Mouse (Mus musculus): ENCODE results near the gene Mpzl2.
A peak's percentile ranks its signal among the peaks of the same experiment; 100 is the strongest.

The Mpzl2 gene

DNA sequence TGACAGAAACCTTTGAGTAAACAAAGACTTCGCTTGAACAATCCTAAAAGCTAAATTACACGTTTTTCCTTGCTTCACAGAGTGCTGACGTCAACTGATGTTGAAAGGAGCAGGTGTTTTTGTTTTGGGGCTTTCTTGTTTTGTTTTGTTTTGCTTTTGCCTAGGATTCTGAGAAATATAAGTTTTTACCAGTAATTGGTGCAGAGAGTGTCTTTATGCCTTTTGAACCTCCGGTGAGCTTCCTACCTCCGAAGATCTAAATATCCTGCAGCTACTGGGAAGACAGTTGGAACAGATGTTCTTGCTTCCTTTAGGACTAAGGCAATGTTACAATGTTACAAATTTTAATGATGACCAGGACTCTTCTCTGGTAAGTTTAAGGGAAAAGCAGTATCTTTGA lies at the start of gene Mpzl2:
Gene Mpzl2 (plus strand): TSS at position 301 of the 400 bp plus-strand sequence.
- no peak for DNase-seq (ENCODE audit: extremely low read depth, low read depth, low spot score)

- DNase-seq (ENCODE audit: extremely low read depth, low read depth, low spot score): no peak
Observed at GRCm38 (mm10) chr9:44991821-44992220, 47.8 kb upstream of the Mpzl2 start.

- no peak for DNase-seq (ENCODE audit: extremely low read depth, low read depth, low spot score)
Observed at GRCm38 (mm10) chr9:44992271-44992670, 47.3 kb upstream of the Mpzl2 start.

GRCm38 (mm10) chr9:44993268-44993667 lies 46.3 kb upstream of the Mpzl2 start:
- no peak for DNase-seq (ENCODE audit: extremely low read depth, low read depth, low spot score)

DNA sequence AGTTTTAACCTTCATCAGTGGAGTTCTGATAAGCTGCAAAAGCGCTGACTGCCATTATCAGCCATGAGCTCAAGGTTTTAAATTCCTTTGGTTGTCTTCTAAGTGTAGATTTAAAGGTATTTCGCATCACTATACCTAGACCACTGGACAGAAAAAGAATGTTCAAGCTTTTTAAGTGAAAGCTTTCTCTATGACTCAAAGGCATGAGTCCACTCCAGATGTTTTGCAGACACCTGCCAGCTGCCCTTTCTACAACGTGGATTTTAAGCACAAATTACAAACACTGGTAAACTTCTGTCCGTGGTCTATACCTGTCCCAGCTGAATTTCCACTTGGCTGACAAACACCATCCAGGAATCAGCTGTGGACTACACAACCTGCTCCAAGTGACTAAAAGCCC lies 44.6 kb upstream of the Mpzl2 start:
- DNase-seq (ENCODE audit: extremely low read depth, low read depth, low spot score): no peak

DNA sequence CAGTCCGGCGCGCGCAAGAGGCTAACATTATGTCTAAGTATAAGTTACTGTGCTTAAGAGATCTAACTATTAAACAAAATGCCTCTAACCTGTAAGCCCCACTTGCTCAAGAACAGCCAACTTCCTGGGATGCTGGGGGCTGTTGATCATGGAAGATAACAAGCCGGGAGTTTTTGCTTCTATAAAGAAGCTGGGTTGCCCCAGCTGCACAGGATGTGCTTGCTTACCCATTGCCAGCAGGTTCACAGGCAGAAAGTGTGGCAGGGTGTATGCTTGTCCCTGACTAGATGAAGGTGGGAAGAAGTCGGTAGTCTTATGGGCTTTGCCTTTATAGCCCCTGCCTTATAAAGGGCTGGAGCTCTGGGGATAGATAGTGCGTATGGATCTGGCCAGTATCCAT lies 43.0 kb upstream of the Mpzl2 start:
- no peak for DNase-seq (ENCODE audit: extremely low read depth, low read depth, low spot score)

GRCm38 (mm10) chr9:44998138-44998537 lies 41.5 kb upstream of the Mpzl2 start:
- DNase-seq (ENCODE audit: extremely low read depth, low read depth, low spot score): no peak

- no peak for DNase-seq (ENCODE audit: extremely low read depth, low read depth, low spot score)
Observed at GRCm38 (mm10) chr9:44999171-44999570, 40.4 kb upstream of the Mpzl2 start.

DNA sequence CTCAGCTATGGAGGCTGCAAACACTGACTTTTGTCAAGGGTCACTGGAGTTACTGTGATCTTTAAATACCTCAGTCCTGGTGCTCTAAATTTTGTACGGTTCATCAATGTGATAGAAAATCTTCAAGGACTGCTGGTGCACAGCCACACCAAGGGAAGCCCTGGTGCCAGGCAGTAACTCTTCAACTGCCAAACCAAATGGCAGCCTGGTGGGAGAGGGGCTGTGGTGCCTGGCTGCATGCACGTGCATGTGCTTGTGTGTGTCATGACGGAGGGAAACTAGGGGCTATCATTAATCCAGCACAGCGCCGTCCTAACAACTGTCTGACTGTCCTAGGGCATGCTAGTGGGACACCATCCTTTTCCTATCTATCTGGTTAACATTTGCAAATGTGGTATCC lies 39.8 kb upstream of the Mpzl2 start:
- DNase-seq (ENCODE audit: extremely low read depth, low read depth, low spot score): no peak

- DNase-seq (ENCODE audit: extremely low read depth, low read depth, low spot score): no peak
Observed at GRCm38 (mm10) chr9:45000249-45000648, 39.4 kb upstream of the Mpzl2 start.

- DNase-seq (ENCODE audit: extremely low read depth, low read depth, low spot score): no peak
Observed at GRCm38 (mm10) chr9:45007404-45007803, 32.2 kb upstream of the Mpzl2 start.

- no peak for DNase-seq (ENCODE audit: extremely low read depth, low read depth, low spot score)
Observed at GRCm38 (mm10) chr9:45008342-45008741, 31.3 kb upstream of the Mpzl2 start.

- no peak for DNase-seq (ENCODE audit: extremely low read depth, low read depth, low spot score)
Observed at GRCm38 (mm10) chr9:45009180-45010078, 30.2 kb upstream of the Mpzl2 start, which contains the start of gene Cd3e. TSS of gene Cd3e (minus strand) at chr9:45009627.

DNA sequence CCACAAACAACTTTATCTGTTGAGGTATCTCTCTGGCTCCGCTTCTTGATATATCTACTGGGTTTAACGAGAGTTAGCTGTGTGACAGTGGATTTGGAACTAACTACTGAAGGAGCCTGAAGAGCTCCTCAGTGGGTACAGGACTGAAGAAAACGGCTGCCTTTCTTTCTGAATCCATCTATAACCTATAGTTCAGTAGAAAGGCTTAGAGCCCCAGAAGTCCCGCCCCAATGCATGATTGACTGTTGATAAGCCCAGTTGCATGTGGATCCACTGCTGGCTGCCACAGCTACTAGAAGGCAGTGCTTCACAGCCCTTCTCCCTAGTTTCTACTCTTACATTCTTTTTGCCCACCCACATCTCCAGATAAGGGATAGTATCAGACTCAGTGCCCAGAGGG lies 29.1 kb upstream of the Mpzl2 start:
- no peak for DNase-seq (ENCODE audit: extremely low read depth, low read depth, low spot score)

DNA sequence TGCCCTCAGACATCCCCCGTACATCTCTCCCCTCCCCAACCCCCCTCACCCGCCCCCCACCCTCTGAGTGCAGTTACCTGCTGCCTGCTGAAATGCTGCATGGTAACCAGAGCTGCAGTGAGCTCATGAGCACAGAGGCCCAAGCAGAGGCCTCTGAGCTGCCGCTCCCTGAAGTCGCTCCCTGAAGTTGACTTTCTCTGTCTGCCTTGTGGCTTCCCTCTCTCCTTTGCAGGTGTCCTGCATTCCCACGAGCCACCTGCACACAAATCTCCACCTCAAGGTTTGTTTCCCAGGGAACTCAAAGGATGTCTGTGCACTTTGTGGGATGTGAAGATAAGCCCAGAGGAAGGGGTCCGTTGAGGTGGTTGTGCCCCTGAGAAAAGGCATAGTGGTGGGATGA lies 28.3 kb upstream of the Mpzl2 start:
- no peak for DNase-seq (ENCODE audit: extremely low read depth, low read depth, low spot score)

- DNase-seq (ENCODE audit: extremely low read depth, low read depth, low spot score): no peak
Observed at GRCm38 (mm10) chr9:45014879-45015278, 24.7 kb upstream of the Mpzl2 start.

GRCm38 (mm10) chr9:45015841-45016240 lies 23.8 kb upstream of the Mpzl2 start:
- DNase-seq (ENCODE audit: extremely low read depth, low read depth, low spot score): no peak

DNA sequence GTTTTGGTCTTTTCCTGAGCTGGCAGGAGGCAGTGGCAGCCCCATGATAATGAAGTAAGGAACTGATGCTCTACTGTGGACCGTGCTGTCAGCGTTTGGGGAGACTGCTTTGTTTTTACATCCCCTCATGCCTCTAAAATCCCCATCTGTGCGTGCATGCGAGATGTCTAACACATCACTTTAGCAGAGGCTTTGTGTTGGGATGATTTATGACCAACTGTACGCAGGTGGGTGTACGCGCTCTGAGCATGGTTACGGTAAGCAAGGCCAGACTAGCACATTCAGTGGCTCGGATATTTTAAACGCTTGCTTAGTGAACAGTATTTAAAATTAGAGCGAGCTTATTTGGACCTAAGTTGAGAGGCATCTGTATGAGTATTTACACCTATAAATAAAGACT lies 21.6 kb upstream of the Mpzl2 start:
- no peak for DNase-seq (ENCODE audit: extremely low read depth, low read depth, low spot score)

DNA sequence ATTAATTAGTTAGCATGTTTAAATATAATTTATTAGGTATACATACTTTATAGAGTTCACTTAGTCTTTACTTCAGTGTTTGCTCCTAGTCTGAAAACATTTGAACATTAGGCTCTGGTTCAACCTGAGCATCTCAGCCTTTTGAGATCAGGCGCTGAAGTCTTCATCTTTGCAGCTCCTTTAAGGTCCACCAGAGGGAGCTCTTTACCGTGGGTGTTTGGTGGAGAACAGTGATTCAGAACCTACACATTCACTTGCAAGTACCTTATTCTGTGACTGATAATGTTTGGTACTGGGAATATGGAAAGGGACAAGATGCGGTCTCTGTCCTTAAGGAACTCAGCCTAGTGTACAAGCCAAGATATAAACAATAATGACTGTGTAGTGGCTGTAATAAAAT lies 16.8 kb upstream of the Mpzl2 start:
- no peak for DNase-seq (ENCODE audit: extremely low read depth, low read depth, low spot score)

DNA sequence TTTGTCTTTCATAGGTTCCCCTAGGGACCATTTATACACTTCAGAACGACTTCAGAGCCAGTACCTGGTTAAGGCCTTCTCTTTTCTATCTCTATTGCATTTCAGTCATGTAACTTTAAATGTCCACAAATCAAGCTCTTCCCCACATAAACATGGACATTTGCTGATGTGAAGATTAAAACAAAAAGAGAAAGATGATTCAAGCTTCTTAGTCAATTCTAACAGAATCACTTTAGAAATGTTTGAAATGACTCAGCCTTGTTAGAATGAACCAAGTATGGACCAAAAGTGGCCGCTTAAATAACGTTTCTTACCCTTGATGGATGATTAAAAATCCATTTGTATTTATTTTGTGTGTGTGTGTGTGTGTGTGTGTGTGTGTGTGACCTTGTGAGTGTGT lies 16.0 kb upstream of the Mpzl2 start:
- DNase-seq (ENCODE audit: extremely low read depth, low read depth, low spot score): no peak

- peak; percentile 74 for DNase-seq (ENCODE audit: extremely low read depth, low read depth, low spot score)
Observed at GRCm38 (mm10) chr9:45024187-45024586, 15.4 kb upstream of the Mpzl2 start.

DNA sequence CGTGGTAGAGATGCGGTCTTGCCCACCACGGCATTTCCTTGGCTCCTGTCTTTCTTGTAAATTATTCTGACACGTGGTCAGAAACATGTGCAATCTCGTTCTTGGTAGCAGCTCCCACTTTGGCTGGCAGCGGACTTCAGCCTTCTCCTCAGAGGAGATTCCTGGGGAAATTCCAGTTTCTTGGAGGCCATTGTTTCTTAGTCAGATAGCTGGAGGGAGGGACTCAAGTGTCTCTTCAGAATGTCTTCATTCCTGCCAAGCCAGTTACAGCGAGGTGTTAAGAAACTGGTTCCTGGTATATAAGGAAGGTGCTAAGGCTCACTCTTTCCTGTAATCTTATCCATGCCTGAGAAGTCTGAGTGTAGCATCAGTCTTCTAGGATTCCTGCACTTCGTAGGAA lies 12.2 kb upstream of the Mpzl2 start:
- DNase-seq (ENCODE audit: extremely low read depth, low read depth, low spot score): peak; percentile 89

DNA sequence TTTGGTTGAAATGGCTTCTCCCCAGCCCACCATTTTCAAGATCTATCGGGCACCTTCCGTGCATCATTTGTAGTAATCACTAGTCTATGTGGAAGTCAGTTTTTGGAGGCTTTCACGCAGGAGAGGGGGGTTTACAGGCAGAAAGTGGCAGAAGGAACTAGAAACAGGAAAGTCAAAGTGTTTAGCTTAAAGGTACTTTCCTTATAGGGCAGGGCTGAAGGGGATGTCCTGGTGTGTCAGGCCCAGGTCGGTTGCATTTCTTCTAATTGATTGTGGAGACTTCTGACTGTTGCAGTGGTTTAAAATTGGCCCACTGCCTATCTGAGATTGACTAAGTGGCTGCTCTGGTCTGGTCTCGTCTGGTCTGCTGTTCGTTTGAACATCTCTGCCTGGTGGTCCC lies 9.3 kb upstream of the Mpzl2 start:
- no peak for DNase-seq (ENCODE audit: extremely low read depth, low read depth, low spot score)
